Mouse (Mus musculus) myocyte (in vitro differentiated cells): ENCODE results near the gene H2-DMb1. TPM values are rescaled to one million over a fixed set of nuclear protein-coding genes. Genes with fewer than 3 reads are reported as not detected.

Experiments
- H3K27me3 ChIP-seq: one replicate; pipeline ENCODE4 v1.6.1; 2011; ENCODE audit not compliant: control insufficient read depth, insufficient read depth, insufficient read length
- H3K36me3 ChIP-seq: one replicate; pipeline ENCODE4 v1.6.1; 2011; ENCODE audit not compliant: control insufficient read depth, insufficient read depth
- H3K4me2 ChIP-seq: one replicate; pipeline ENCODE4 v1.6.1; 2011; ENCODE audit warnings: low read depth, control low read depth
- H3K4me3 ChIP-seq: one replicate; pipeline ENCODE4 v1.5.1; 2011; ENCODE audit warnings: mild to moderate bottlenecking, control low read depth, moderate library complexity
- H3K79me2 ChIP-seq: one replicate; pipeline ENCODE4 v1.6.1; 2011; ENCODE audit not compliant: control insufficient read depth, insufficient read depth
- H3ac ChIP-seq: one replicate; pipeline ENCODE4 v1.6.1; 2011; ENCODE audit not compliant: control insufficient read depth, insufficient read length
- CEBPB ChIP-seq: IDR thresholded peaks from 2 replicates; pipeline ENCODE4 v1.6.1; 2011; ENCODE audit warnings: mild to moderate bottlenecking, moderate library complexity; ENCODE audit not compliant: poor library complexity, insufficient read depth, severe bottlenecking
- E2F4 ChIP-seq: IDR thresholded peaks from one replicate; pipeline ENCODE4 v1.6.1; 2011; ENCODE audit warnings: mild to moderate bottlenecking, control low read depth, moderate library complexity; ENCODE audit not compliant: insufficient read depth
- MAX ChIP-seq: IDR thresholded peaks from one replicate; pipeline ENCODE4 v1.6.1; 2011; ENCODE audit warnings: low read depth, mild to moderate bottlenecking, control low read depth
- MYOD1 ChIP-seq, 3 experiments: IDR thresholded peaks; one replicate each; pipeline ENCODE4 v1.6.1; 2011; ENCODE audit warnings: control low read depth in 2 of 3, low read depth in 2 of 3, mild to moderate bottlenecking in 2 of 3, moderate library complexity in 1 of 3; ENCODE audit not compliant: insufficient read length in 2 of 3, control insufficient read depth in 1 of 3
- MYOG ChIP-seq, 3 experiments: IDR thresholded peaks; one replicate each; pipeline ENCODE4 v1.6.1; 2011; ENCODE audit warnings: control low read depth in 2 of 3, low read depth in 2 of 3, mild to moderate bottlenecking in 2 of 3; ENCODE audit not compliant: insufficient read length in 2 of 3, control insufficient read depth in 1 of 3, insufficient read depth in 1 of 3
- POLR2A ChIP-seq: IDR thresholded peaks from one replicate; pipeline ENCODE4 v1.6.1; 2011; ENCODE audit warnings: low read depth, mild to moderate bottlenecking, control low read depth, moderate library complexity; ENCODE audit not compliant: insufficient read length
- POLR2AphosphoS2 ChIP-seq: IDR thresholded peaks from one replicate; pipeline ENCODE4 v1.6.1; 2011; ENCODE audit warnings: low read depth, control low read depth; ENCODE audit not compliant: insufficient read length
- REST ChIP-seq: IDR thresholded peaks from one replicate; pipeline ENCODE4 v1.6.1; 2011; ENCODE audit warnings: mild to moderate bottlenecking, control low read depth, moderate library complexity; ENCODE audit not compliant: insufficient read depth, insufficient read length
- SRF ChIP-seq: IDR thresholded peaks from one replicate; pipeline ENCODE4 v1.6.1; 2011; ENCODE audit warnings: low read depth; ENCODE audit not compliant: control insufficient read depth, insufficient read length
- TCF12 ChIP-seq: IDR thresholded peaks from one replicate; pipeline ENCODE4 v1.6.1; 2011; ENCODE audit warnings: mild to moderate bottlenecking, control low read depth; ENCODE audit not compliant: poor library complexity, insufficient read depth, severe bottlenecking
- TCF3 ChIP-seq: IDR thresholded peaks from one replicate; pipeline ENCODE4 v1.6.1; 2011; ENCODE audit warnings: low read depth, control low read depth; ENCODE audit not compliant: insufficient read length
- USF1 ChIP-seq: IDR thresholded peaks from one replicate; pipeline ENCODE4 v1.6.1; 2011; ENCODE audit warnings: low read depth, mild to moderate bottlenecking, control low read depth, moderate library complexity
- polyA plus RNA-seq: library from polyadenylated mRNA; unstranded; fragments of >200 nt; fragmentation: generic; extraction: Trizol; gene quantifications from one replicate; pipeline ENCODE4 v1.2.1, GENCODE M21; 2012; ENCODE audit warnings: missing spikeins

Gene H2-DMb1
- polyA plus RNA-seq, 1 experiment: not detected

- TF ChIP-seq CEBPB: no peak
- no peak for TF ChIP-seq SRF
- TF ChIP-seq E2F4: no peak
- no peak for TF ChIP-seq MYOG (IDR thresholded peaks at IDR 0.05; ENCODE audit: control insufficient read depth in 1 of 3, insufficient read depth in 1 of 3, insufficient read length in 2 of 3, low read depth in 2 of 3)
- TF ChIP-seq POLR2AphosphoS2: no peak
- no peak for TF ChIP-seq TCF3
- no peak for TF ChIP-seq USF1
- Histone ChIP-seq H3ac (no peak overlapping the region), H3K4me2 (no peak overlapping the region), H3K36me3 (no peaks in the 10 kb centered on the region), H3K27me3 (peaks cover 45% of the 10 kb centered on the region), H3K4me3 (no peak overlapping the region), H3K79me2 (no peaks in the 10 kb centered on the region)
These were observed 46.3 kb downstream of the H2-DMb1 start for GRCm38 (mm10) chr17:34199050-34199619.

- H3K27me3 ChIP-seq: peaks cover 36% of the 10 kb centered on the region
- TF ChIP-seq CEBPB: no peak
- no peak for TF ChIP-seq MYOG (IDR thresholded peaks at IDR 0.05; ENCODE audit: control insufficient read depth in 1 of 3, insufficient read depth in 1 of 3, insufficient read length in 2 of 3, low read depth in 2 of 3)
- no peak for TF ChIP-seq MAX
- no peak for TF ChIP-seq SRF
- TF ChIP-seq POLR2AphosphoS2: no peak
These were observed 47.2 kb downstream of the H2-DMb1 start for GRCm38 (mm10) chr17:34200047-34200446.

GRCm38 (mm10) chr17:34200772-34201505 lies 48.1 kb downstream of the H2-DMb1 start:
- no peaks in the 10 kb centered on the region for H3K36me3 ChIP-seq
- H3K27me3 ChIP-seq: peaks cover 36% of the 10 kb centered on the region
- no peak for TF ChIP-seq SRF
- no peak for TF ChIP-seq POLR2A
- TF ChIP-seq USF1: no peak
- no peak for TF ChIP-seq TCF12
- no peak for TF ChIP-seq MYOG (IDR thresholded peaks at IDR 0.05; ENCODE audit: control insufficient read depth in 1 of 3, insufficient read depth in 1 of 3, insufficient read length in 2 of 3, low read depth in 2 of 3)
- no peak for TF ChIP-seq TCF3
- no peaks in the 10 kb centered on the region for H3K79me2 ChIP-seq
- no peak overlapping the region for H3K4me3 ChIP-seq
- H3ac ChIP-seq: no peak overlapping the region
- no peak overlapping the region for H3K4me2 ChIP-seq

More at GRCm38 (mm10) chr17:34200047-34200446, 47.2 kb downstream of the H2-DMb1 start:
- Histone ChIP-seq H3K4me2 (no peak overlapping the region), H3K79me2 (no peaks in the 10 kb centered on the region), H3ac (no peak overlapping the region), H3K36me3 (no peaks in the 10 kb centered on the region), H3K4me3 (no peak overlapping the region)

GRCm38 (mm10) chr17:34201506-34202055 lies 48.7 kb downstream of the H2-DMb1 start:
- Histone ChIP-seq H3K27me3 (peaks cover 32% of the 10 kb centered on the region), H3K79me2 (no peaks in the 10 kb centered on the region), H3ac (no peak overlapping the region), H3K4me2 (no peak overlapping the region), H3K4me3 (no peak overlapping the region), H3K36me3 (no peaks in the 10 kb centered on the region)
- TF ChIP-seq MYOD1 (IDR thresholded peaks at IDR 0.05; ENCODE audit: control insufficient read depth in 1 of 3, insufficient read length in 2 of 3, low read depth in 2 of 3) (no peak), POLR2A (no peak), MYOG (IDR thresholded peaks at IDR 0.05; ENCODE audit: control insufficient read depth in 1 of 3, insufficient read depth in 1 of 3, insufficient read length in 2 of 3, low read depth in 2 of 3) (no peak), POLR2AphosphoS2 (no peak), E2F4 (no peak), MAX (no peak), SRF (no peak), TCF3 (no peak), TCF12 (no peak), REST (no peak)

- H3K27me3 ChIP-seq: peaks cover 20% of the 10 kb centered on the region
- H3ac ChIP-seq: no peak overlapping the region
- H3K4me3 ChIP-seq: no peak overlapping the region
- H3K36me3 ChIP-seq: no peaks in the 10 kb centered on the region
- H3K4me2 ChIP-seq: no peak overlapping the region
- H3K79me2 ChIP-seq: no peaks in the 10 kb centered on the region
- no peak for TF ChIP-seq TCF3
- no peak for TF ChIP-seq E2F4
- TF ChIP-seq POLR2AphosphoS2: no peak
- no peak for TF ChIP-seq MYOD1 (IDR thresholded peaks at IDR 0.05; ENCODE audit: control insufficient read depth in 1 of 3, insufficient read length in 2 of 3, low read depth in 2 of 3)
- no peak for TF ChIP-seq POLR2A
- no peak for TF ChIP-seq MAX
- no peak for TF ChIP-seq TCF12
- TF ChIP-seq CEBPB: no peak
- TF ChIP-seq REST: no peak
- TF ChIP-seq SRF: no peak
- no peak for TF ChIP-seq MYOG (IDR thresholded peaks at IDR 0.05; ENCODE audit: control insufficient read depth in 1 of 3, insufficient read depth in 1 of 3, insufficient read length in 2 of 3, low read depth in 2 of 3)
- TF ChIP-seq USF1: no peak
These were observed 50.0 kb downstream of the H2-DMb1 start for GRCm38 (mm10) chr17:34202760-34203442.
